Mouse (Mus musculus): ENCODE measurements around the gene Gm10663.

DNA sequence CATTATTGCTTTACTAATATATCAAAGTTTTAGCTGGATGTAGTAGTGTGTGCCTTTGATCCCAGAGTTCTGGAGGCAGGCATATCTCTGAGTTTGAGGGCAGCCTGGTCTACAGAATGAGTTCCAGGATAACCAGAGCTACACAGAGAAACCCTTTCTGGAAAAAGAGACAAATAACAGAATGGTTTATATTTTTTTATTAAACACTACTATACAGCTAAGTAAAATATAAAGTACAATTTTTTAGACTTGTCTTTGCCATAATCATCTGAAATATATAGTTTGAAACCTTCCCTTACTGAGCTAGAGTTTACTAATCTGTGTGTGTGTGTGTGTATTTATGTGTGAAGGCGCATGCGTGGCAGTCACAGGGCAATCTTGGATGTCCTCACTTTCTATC, at the start of gene Gm10663:
- TF ChIP-seq CTCF (IDR thresholded peaks at IDR 0.05; ENCODE audit: insufficient read depth, low read depth, low read length) (no peak), POLR2A (IDR thresholded peaks at IDR 0.05; ENCODE audit: insufficient read depth, low read depth, low read length) (no peak)
